Mouse (Mus musculus): Measurements from ENCODE around the gene Vmn1r54. TPM values are rescaled to one million over a fixed set of nuclear protein-coding genes. Genes with fewer than 3 reads are reported as not detected.

The Vmn1r54 gene
- polyA plus RNA-seq (2012; rRNA removed) = not detected in 2 replicates

GRCm38 (mm10) chr6:90246000-90246399 is at the start of gene Vmn1r54:
Vmn1r54 (plus strand) TSS chr6:90246300.

DNA sequence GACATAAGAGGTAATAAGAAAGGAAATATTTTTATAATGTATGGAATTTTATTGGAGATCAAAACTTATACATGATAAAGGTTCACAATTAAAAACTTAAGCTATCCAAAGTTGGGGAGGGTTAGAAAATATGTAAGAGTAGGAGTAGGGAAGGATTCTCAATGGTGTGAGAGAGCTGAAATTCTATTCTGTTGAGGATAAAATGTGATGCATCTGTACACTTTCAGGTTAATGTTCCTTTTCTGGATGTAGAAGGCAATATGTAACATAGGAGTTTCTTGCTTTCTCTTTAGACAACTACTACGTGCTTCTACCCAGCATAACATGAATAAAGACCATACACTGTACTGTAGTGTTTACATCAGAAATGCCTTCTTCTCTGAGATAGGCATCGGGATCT is 43.6 kb upstream of the Vmn1r54 start, which contains the start of gene V1ra8:
V1ra8 (plus strand) TSS at position 301 of the 400 bp plus-strand sequence.

GRCm38 (mm10) chr6:90224338-90224737 is 21.8 kb upstream of the Vmn1r54 start, which contains the start of gene Vmn1r53:
Vmn1r53 (minus strand) TSS chr6:90224438.

DNA sequence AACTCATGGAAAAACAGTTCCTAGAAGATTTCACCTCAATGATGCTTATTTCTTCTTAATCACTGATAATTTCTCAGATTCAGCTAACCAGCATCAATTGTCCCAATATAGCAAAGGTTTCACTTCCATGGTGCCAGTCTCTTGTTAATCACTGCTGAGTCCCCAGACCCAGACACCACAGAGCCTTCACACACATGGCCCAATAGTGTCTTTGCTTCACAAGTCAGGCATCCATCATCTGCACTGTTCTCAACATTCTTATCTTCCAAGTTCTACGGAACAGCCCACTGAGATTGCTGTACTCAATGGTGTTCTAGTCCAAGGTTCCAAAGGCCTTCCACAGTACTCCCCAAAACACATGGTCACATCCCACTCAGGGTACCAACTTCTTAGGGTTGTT is 54.8 kb downstream of the Vmn1r54 start, which contains the start of gene BC048671:
BC048671 (plus strand) TSS at position 301 of the 400 bp plus-strand sequence.

Other genes with a start within 250 kb of the Vmn1r54 start
- not detected in 2 replicates for gene Vmn1r47, start 230.2 kb upstream of the Vmn1r54 start, polyA plus RNA-seq (2012; rRNA removed)
- gene Vmn1r48, start 209.5 kb upstream of the Vmn1r54 start, polyA plus RNA-seq (2012; rRNA removed) = not detected in 2 replicates
- not detected in 2 replicates for gene Vmn1r49, start 167.8 kb upstream of the Vmn1r54 start, polyA plus RNA-seq (2012; rRNA removed)
- gene Vmn1r50, start 144.9 kb upstream of the Vmn1r54 start, polyA plus RNA-seq (2012; rRNA removed) = not detected in 2 replicates
- not detected in 2 replicates for gene Vmn1r51, start 123.7 kb upstream of the Vmn1r54 start, polyA plus RNA-seq (2012; rRNA removed)
- not detected in 2 replicates for gene Vmn1r52, start 71.5 kb upstream of the Vmn1r54 start, polyA plus RNA-seq (2012; rRNA removed)
- gene V1ra8, start 43.5 kb upstream of the Vmn1r54 start, polyA plus RNA-seq (2012; rRNA removed) = not detected in 2 replicates
- gene Vmn1r53, start 21.9 kb upstream of the Vmn1r54 start, polyA plus RNA-seq (2012; rRNA removed) = 0.17 TPM in 1 of 2 replicates, not detected in the other
- not detected in 2 replicates for gene BC048671, start 54.9 kb downstream of the Vmn1r54 start, polyA plus RNA-seq (2012; rRNA removed)
- 0.51 and 1.1 TPM in 2 replicates for gene Chst13, start 78.9 kb downstream of the Vmn1r54 start, polyA plus RNA-seq (2012; rRNA removed)
- gene Uroc1, start 87.0 kb downstream of the Vmn1r54 start, polyA plus RNA-seq (2012; rRNA removed) = 0.04 TPM in 1 of 2 replicates, not detected in the other
- gene Zxdc, start 123.2 kb downstream of the Vmn1r54 start, polyA plus RNA-seq (2012; rRNA removed) = 10.9 and 13.8 TPM in 2 replicates
- 0.03 and 0.35 TPM in 2 replicates for gene Cfap100, start 182.5 kb downstream of the Vmn1r54 start, polyA plus RNA-seq (2012; rRNA removed)
- 20.5 and 34.9 TPM in 2 replicates for gene Klf15, start 216.3 kb downstream of the Vmn1r54 start, polyA plus RNA-seq (2012; rRNA removed)
- gene Aldh1l1, start 240.1 kb downstream of the Vmn1r54 start, polyA plus RNA-seq (2012; rRNA removed) = 11.0 and 11.8 TPM in 2 replicates